ENCODE assay signal across 8 mouse cellular contexts in the genomic region with DNA sequence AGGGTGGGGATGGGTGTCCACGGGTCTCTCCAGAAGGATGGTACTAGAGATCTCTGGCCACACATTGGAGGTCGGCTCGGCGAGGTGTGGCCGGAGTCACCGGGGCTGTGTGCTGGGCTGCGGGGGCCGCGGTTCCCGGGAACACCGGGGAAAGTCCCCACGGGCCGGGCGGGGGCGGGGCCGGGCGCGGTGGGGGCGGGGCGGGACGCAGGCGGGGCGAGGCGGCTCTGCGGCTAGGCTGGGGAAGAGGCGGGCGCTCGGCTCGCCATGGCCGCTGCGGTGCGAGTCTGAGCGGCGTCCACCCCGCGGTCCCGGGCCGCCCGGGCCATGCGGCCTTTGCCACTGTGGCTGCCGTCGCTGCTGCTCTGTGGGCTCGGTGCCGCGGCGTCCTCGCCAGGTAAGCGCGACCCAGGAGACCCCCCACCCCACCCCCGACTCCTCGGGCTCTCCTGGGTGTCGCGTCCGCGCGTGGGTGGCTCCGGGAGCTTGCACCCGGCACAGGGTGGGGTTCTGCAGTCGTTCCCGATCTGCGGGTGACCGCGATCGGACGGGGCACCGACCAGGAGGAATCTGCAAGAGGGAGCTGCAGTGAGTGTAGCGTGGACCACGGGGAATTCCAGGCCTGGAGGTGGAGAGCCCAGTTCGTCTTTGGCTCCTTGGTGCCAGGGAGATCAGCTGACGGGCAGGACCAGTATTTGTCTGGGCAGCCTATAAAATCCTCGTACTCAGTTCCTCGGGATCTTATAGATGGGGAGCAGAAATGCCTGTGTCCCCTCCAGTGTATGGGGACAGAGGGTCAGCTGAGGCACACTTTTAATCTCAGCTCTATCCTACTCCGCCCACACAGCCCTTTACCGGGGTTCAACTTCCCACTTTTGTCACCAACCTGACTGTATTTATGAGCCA. TPM values are rescaled to one million over a fixed set of nuclear protein-coding genes. Genes with fewer than 3 reads are reported as not detected.
DNase-seq lines count a peak whose midpoint lies in the region; ATAC-seq and TF ChIP-seq lines count a peak whose summit lies in the region.

Gene Ifngr2 (plus strand): TSS at position 237 of the 906 bp plus-strand sequence.

- TF ChIP-seq CTCF in intestine, postnatal 0 days (IDR thresholded peaks at IDR 0.05; ENCODE audit: low read depth), result no peak
- no peak for TF ChIP-seq CTCF in spleen, adult 2 months (IDR thresholded peaks at IDR 0.05; ENCODE audit: extremely low read depth, insufficient read depth, insufficient read length, insufficient replicate concordance)

- under 1% methylated on average over 55 of the region's 74 CpGs for WGBS in intestine, postnatal 0 days
- WGBS in limb, embryonic 14.5 days, result 5% methylated on average over 37 of the region's 74 CpGs
- WGBS in midbrain, embryonic 15.5 days, result under 1% methylated on average over 56 of the region's 74 CpGs
- WGBS in spleen, adult 2 months, result under 1% methylated on average over 72 of the region's 74 CpGs

- peak within 1 kb of the TSS; percentile 96 for H3K4me3 ChIP-seq in intestine, postnatal 0 days (ENCODE audit: low read depth, low read length)
- peak within 1 kb of the TSS; percentile 89 for H3K4me3 ChIP-seq in limb, embryonic 14.5 days (replicated peaks; ENCODE audit: low read length)
- H3K4me3 ChIP-seq in midbrain, embryonic 15.5 days, result peak within 1 kb of the TSS; percentile 78
- peak within 1 kb of the TSS; percentile 86 for H3K4me3 ChIP-seq in spleen, adult 2 months (ENCODE audit: extremely low read depth, insufficient read depth, insufficient read length)

- peak; percentile 23 for ATAC-seq in granulocyte monocyte progenitor cell, adult 5-6 weeks (replicated peaks; ENCODE audit: poor library complexity, severe bottlenecking)
- peak; percentile 74 for ATAC-seq in intestine, postnatal 0 days
- peak; percentile 91 for ATAC-seq in limb, embryonic 14.5 days (ENCODE audit: low FRiP score, low read depth)
- peak; percentile 87 for ATAC-seq in midbrain, embryonic 15.5 days (replicated peaks)

- TF ChIP-seq POLR2A in limb, embryonic 14.5 days (IDR thresholded peaks at IDR 0.05; ENCODE audit: borderline replicate concordance, extremely low read depth, insufficient read depth, insufficient read length), result 0 out of 2 replicates have a peak, but pooled peaks have one; percentile 19
- peak; percentile 74 for TF ChIP-seq POLR2A in spleen, adult 2 months (IDR thresholded peaks at IDR 0.05; ENCODE audit: low read depth, low read length)

- H3K27me3 ChIP-seq in intestine, postnatal 0 days (replicated peaks; ENCODE audit: control insufficient read depth, insufficient read depth, low read length), result no peaks in the 10 kb centered on the region
- H3K27me3 ChIP-seq in limb, embryonic 14.5 days (ENCODE audit: control insufficient read depth, insufficient read depth, low read length), result no peaks in the 10 kb centered on the region
- no peaks in the 10 kb centered on the region for H3K27me3 ChIP-seq in midbrain, embryonic 15.5 days (replicated peaks)
- H3K27me3 ChIP-seq in spleen, adult 2 months (ENCODE audit: control insufficient read depth, insufficient read depth, low read length), result no peaks in the 10 kb centered on the region

- peak within 1 kb of the TSS; percentile 95 for H3K27ac ChIP-seq in intestine, postnatal 0 days (ENCODE audit: low read depth, low read length)
- H3K27ac ChIP-seq in limb, embryonic 14.5 days (replicated peaks; ENCODE audit: low read depth, low read length), result 0 out of 2 replicates have a peak within 1 kb of the TSS, but pooled peaks have one; percentile 10
- peak within 1 kb of the TSS; percentile 64 for H3K27ac ChIP-seq in midbrain, embryonic 15.5 days
- H3K27ac ChIP-seq in spleen, adult 2 months (ENCODE audit: insufficient read depth, low read length), result peak within 1 kb of the TSS; percentile 97

- peak within 1 kb of the TSS; percentile 94 for H3K9ac ChIP-seq in intestine, postnatal 0 days (ENCODE audit: low read depth, low read length)
- H3K9ac ChIP-seq in limb, embryonic 14.5 days (ENCODE audit: low read depth, low read length, severe bottlenecking), result peak within 1 kb of the TSS; percentile 91
- peak within 1 kb of the TSS; percentile 91 for H3K9ac ChIP-seq in midbrain, embryonic 15.5 days

- DNase-seq in layer of hippocampus, adult 11-12 months (ENCODE audit: low spot score), result peak; percentile 52
- DNase-seq in layer of hippocampus, adult 9-11 months, result no peak
- peak; percentile 56 for DNase-seq in embryo, embryonic 10.5 days (ENCODE audit: low spot score)
- DNase-seq in limb, embryonic 14.5 days (ENCODE audit: low spot score), result no peak
- DNase-seq in spleen, adult 2 months (ENCODE audit: low read depth in 1 of 2, low spot score in 2 of 2), result peak in 1 of 2 experiments; percentile 67

- H3K4me1 ChIP-seq in intestine, postnatal 0 days (replicated peaks; ENCODE audit: control insufficient read depth, insufficient read depth, low read length), result peaks cover 13% of the 10 kb centered on the region
- peaks cover 14% of the 10 kb centered on the region for H3K4me1 ChIP-seq in limb, embryonic 14.5 days (ENCODE audit: control insufficient read depth, insufficient read depth, low read length)
- H3K4me1 ChIP-seq in midbrain, embryonic 15.5 days, result peaks cover 25% of the 10 kb centered on the region
- peaks cover 23% of the 10 kb centered on the region for H3K4me1 ChIP-seq in spleen, adult 2 months (ENCODE audit: control insufficient read depth, insufficient read depth, insufficient read length)

- H3K9me3 ChIP-seq in intestine, postnatal 0 days (ENCODE audit: control insufficient read depth), result no peaks in the 10 kb centered on the region
- H3K9me3 ChIP-seq in limb, embryonic 14.5 days (ENCODE audit: control insufficient read depth, low read length), result no peaks in the 10 kb centered on the region
- no peaks in the 10 kb centered on the region for H3K9me3 ChIP-seq in midbrain, embryonic 15.5 days

- 0 out of 2 replicates have a peak, but pooled peaks cover 4% of the 10 kb centered on the region for H3K36me3 ChIP-seq in intestine, postnatal 0 days (ENCODE audit: control insufficient read depth, insufficient read depth)
- 0 out of 2 replicates have a peak, but pooled peaks cover 3% of the 10 kb centered on the region for H3K36me3 ChIP-seq in limb, embryonic 14.5 days (ENCODE audit: control insufficient read depth, insufficient read depth, low read length)
- no peaks in the 10 kb centered on the region for H3K36me3 ChIP-seq in midbrain, embryonic 15.5 days (replicated peaks)
- peaks cover 11% of the 10 kb centered on the region for H3K36me3 ChIP-seq in spleen, adult 2 months (ENCODE audit: control insufficient read depth, insufficient read depth, low read length)

- H3K4me2 ChIP-seq in intestine, postnatal 0 days (replicated peaks; ENCODE audit: low read depth), result peak within 1 kb of the TSS; percentile 80
- peak within 1 kb of the TSS; percentile 58 for H3K4me2 ChIP-seq in limb, embryonic 14.5 days (replicated peaks; ENCODE audit: low read depth, low read length, severe bottlenecking)
- peak within 1 kb of the TSS; percentile 63 for H3K4me2 ChIP-seq in midbrain, embryonic 15.5 days

RNA-seq across cellular contexts. Expression of gene Ifngr2, which starts in this region (rescaled TPM):
- total RNA-seq in granulocyte monocyte progenitor cell, adult 5-6 weeks (2014; fragmentation: Nextera tagmentation), result 29.2 TPM in 2 replicates
- 12.8 and 13.0 TPM in 2 replicates for total RNA-seq in granulocyte monocyte progenitor cell, adult 5-6 weeks (2017)
- polyA plus RNA-seq in intestine, postnatal 0 days (2015; fragmentation: Nextera tagmentation; extraction: Ambion mirVana), result 138 and 146 TPM in 2 replicates
- polyA plus RNA-seq in limb, embryonic 14.5 days (2012; rRNA removed), result 22.6 and 23.0 TPM in 2 replicates
- 45.4 and 49.1 TPM in 2 replicates for polyA plus RNA-seq in limb, embryonic 14.5 days (2014; fragmentation: Nextera tagmentation; extraction: Ambion mirVana)
- polyA plus RNA-seq in midbrain, embryonic 15.5 days (2015; fragmentation: Nextera tagmentation; extraction: Ambion mirVana), result 92.5 and 94.2 TPM in 2 replicates
- polyA plus RNA-seq in spleen, adult 2 months (2012; rRNA removed), result 18.7 and 36.7 TPM in 2 replicates

Comparison
In these comparisons a context has a peak if more than half of its experiments do, and no peak if none do; other contexts are left out.
1. DNase-seq: peak in layer of hippocampus, adult 11-12 months (single experiment) and embryo, embryonic 10.5 days (single experiment); none in layer of hippocampus, adult 9-11 months (single experiment) and limb, embryonic 14.5 days (single experiment).
2. ATAC-seq: peak in every context shown above with its lines; median percentile 91 in limb, embryonic 14.5 days; 87 in midbrain, embryonic 15.5 days; 74 in intestine, postnatal 0 days; 23 in granulocyte monocyte progenitor cell, adult 5-6 weeks.
3. H3K27ac ChIP-seq: peak in every context shown above with its lines; median percentile 97 in spleen, adult 2 months; 95 in intestine, postnatal 0 days; 64 in midbrain, embryonic 15.5 days; 10 in limb, embryonic 14.5 days.
4. Peak in every context shown above with its lines, with median percentiles within 50 percentile points of each other: H3K4me2 ChIP-seq, H3K4me3 ChIP-seq and H3K9ac ChIP-seq.